Mouse (Mus musculus) heart, postnatal 0 days (tissue): ENCODE data around the gene Unkl. TPM values are rescaled to one million over a fixed set of nuclear protein-coding genes. Genes with fewer than 3 reads are reported as not detected.
A peak's percentile ranks its signal among the peaks of the same experiment; 100 is the strongest.

ENCODE experiments used
- ATAC-seq: fragments of 200-750 bp; cut with Nextera tagmentation; 2 replicates; pipeline ENCODE4 v1.8.0; 2017; ENCODE audit warnings: low read depth, moderate number of reproducible peaks, moderate library complexity; ENCODE audit not compliant: insufficient read depth
- DNase-seq: peaks from one replicate; pipeline ENCODE4 v3.0.0-alpha.2; 2016; ENCODE audit warnings: low spot score
- H3K27ac ChIP-seq: fragments of 300-500 bp; sonication (generic); 2 replicates; pipeline ENCODE4 v1.5.1; 2014; ENCODE audit warnings: low read depth, mild to moderate bottlenecking
- H3K27me3 ChIP-seq: fragments of 300-500 bp; sonication (generic); 2 replicates; pipeline ENCODE4 v1.6.1; 2014; ENCODE audit warnings: low read length, mixed read lengths; ENCODE audit not compliant: control insufficient read depth, insufficient read depth
- H3K36me3 ChIP-seq: fragments of 300-500 bp; sonication (generic); replicated peaks from 2 replicates; pipeline ENCODE4 v1.6.1; 2014; ENCODE audit warnings: low read length, mixed read lengths; ENCODE audit not compliant: control insufficient read depth, insufficient read depth
- H3K4me1 ChIP-seq: fragments of 300-500 bp; sonication (generic); 2 replicates; pipeline ENCODE4 v1.6.1; 2014; ENCODE audit warnings: antibody characterized with exemption; ENCODE audit not compliant: control insufficient read depth, insufficient read depth
- H3K4me2 ChIP-seq: fragments of 300-500 bp; sonication (generic); 2 replicates; pipeline ENCODE4 v1.6.1; 2014; ENCODE audit warnings: low read depth, mild to moderate bottlenecking, low read length, moderate library complexity
- H3K4me3 ChIP-seq: fragments of 300-500 bp; sonication (generic); 2 replicates; pipeline ENCODE4 v1.5.1; 2014; ENCODE audit warnings: low read depth, low read length
- H3K9ac ChIP-seq: fragments of 300-500 bp; sonication (generic); replicated peaks from 2 replicates; pipeline ENCODE4 v1.6.1; 2014; ENCODE audit warnings: low read depth, low read length, mixed read lengths
- H3K9me3 ChIP-seq: fragments of 300-500 bp; sonication (generic); replicated peaks from 2 replicates; pipeline ENCODE4 v1.6.1; 2016; ENCODE audit warnings: low read length; ENCODE audit not compliant: control insufficient read depth
- CTCF ChIP-seq: IDR thresholded peaks from 2 replicates; pipeline ENCODE4 v1.5.1; 2016; ENCODE audit warnings: antibody characterized with exemption, control low read depth, low read depth
- EP300 ChIP-seq: IDR thresholded peaks from 2 replicates; pipeline ENCODE4 v1.6.1; 2016; ENCODE audit warnings: antibody characterized with exemption, low read depth
- WGBS: fragments of 180-500 bp; shearing (Covaris S2); extraction: QIAGEN DNeasy Blood & Tissue Kit; methylation state at CpG from one replicate; pipeline ENCODE4 v1.1.7; 2014; 5-methylcytosine and 5-hydroxymethylcytosine counted together
- polyA plus RNA-seq: library from polyadenylated mRNA; unstranded; fragments of >200 nt; fragmentation: Nextera tagmentation; extraction: Ambion mirVana; gene quantifications from 2 replicates; pipeline ENCODE4 v1.2.1, GENCODE M21; 2015
- total RNA-seq: library from RNA; depleted of rRNA; stranded (reverse); fragments of >200 nt; gene quantifications from 2 replicates; pipeline ENCODE4 v1.2.3, GENCODE M21; 2014; ENCODE audit warnings: low replicate concordance

The Unkl gene
- total and polyA plus RNA-seq, 2 experiments from 2014 or later = 2.8 to 3.2 TPM

DNA sequence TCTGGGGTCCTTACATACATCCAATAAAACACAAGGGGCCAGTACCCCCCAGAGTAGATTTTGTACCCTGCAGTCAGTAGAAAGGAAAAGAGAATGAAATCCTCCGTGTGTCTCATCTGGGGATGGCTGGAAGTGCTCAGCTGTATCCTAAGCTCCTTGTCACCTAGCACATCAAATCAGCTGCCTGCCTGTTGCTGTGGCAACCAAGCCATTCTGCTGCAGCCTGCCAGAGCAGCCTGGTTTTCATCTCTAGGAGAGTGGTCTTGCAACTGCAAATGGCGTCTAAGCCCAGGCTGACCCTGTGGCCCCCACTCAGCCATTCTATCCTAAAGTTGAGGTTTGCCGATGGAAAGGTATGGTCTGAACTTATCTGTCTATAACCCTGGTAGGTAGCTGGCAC lies 64.4 kb downstream of the Unkl start:
- H3K27ac ChIP-seq = no peak overlapping the region
- H3K9ac ChIP-seq = no peak overlapping the region
- no peaks in the 10 kb centered on the region for H3K9me3 ChIP-seq
- no peak for TF ChIP-seq EP300
- no peak for TF ChIP-seq CTCF
- H3K4me3 ChIP-seq = no peak overlapping the region
- peaks cover 5% of the 10 kb centered on the region; the same call in 1 of the 2 replicates for H3K4me1 ChIP-seq
- DNase-seq (no peak), ATAC-seq (no peak)
- H3K27me3 ChIP-seq = peaks cover 25% of the 10 kb centered on the region
- WGBS = 41% methylated on average over 3 of the region's 3 CpGs
- no peaks in the 10 kb centered on the region for H3K36me3 ChIP-seq
- no peak overlapping the region for H3K4me2 ChIP-seq

DNA sequence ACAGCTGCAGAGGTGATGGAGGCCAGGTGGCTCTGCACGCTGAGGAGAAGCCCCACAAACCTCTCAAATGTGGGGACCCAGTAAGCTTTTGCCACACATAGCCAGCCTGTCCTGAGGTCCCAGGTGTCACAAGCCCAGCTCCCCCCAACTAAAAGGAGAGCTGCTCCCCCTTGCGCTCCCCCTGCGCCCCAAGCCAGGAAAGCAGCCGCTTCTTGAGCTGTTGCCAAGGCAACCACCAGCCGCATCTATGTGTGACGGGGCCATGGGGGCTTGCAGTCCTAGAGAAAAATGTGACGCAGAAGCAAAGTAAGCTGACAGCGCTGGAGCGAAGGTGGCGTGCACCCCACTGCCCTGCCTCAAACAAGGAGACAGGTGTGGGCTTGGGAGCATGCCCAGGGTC lies 65.6 kb downstream of the Unkl start:
- Histone ChIP-seq H3K4me2 (no peak overlapping the region), H3K27ac (no peak overlapping the region), H3K27me3 (peaks cover 25% of the 10 kb centered on the region), H3K9me3 (no peaks in the 10 kb centered on the region), H3K4me3 (no peak overlapping the region), H3K9ac (no peak overlapping the region), H3K4me1 (peaks cover 5% of the 10 kb centered on the region; the same call in 1 of the 2 replicates), H3K36me3 (0 out of 2 replicates have a peak, but pooled peaks cover 7% of the 10 kb centered on the region)
- DNase-seq = no peak
- 30% methylated on average over 10 of the region's 10 CpGs for WGBS
- ATAC-seq = no peak
- TF ChIP-seq EP300 (no peak), CTCF (no peak)

- 63% methylated on average over 2 of the region's 2 CpGs for WGBS
- Histone ChIP-seq H3K27me3 (peaks cover 25% of the 10 kb centered on the region), H3K9me3 (no peaks in the 10 kb centered on the region), H3K27ac (no peak overlapping the region), H3K4me3 (no peak overlapping the region), H3K9ac (no peak overlapping the region), H3K36me3 (peaks cover 9% of the 10 kb centered on the region; the same call in 1 of the 2 replicates), H3K4me2 (no peak overlapping the region), H3K4me1 (peaks cover 5% of the 10 kb centered on the region; the same call in 1 of the 2 replicates)
- no peak for DNase-seq
- no peak for ATAC-seq
- no peak for TF ChIP-seq EP300
- TF ChIP-seq CTCF = no peak
Observed at GRCm38 (mm10) chr17:25255110-25255509, 66.9 kb downstream of the Unkl start.

DNA sequence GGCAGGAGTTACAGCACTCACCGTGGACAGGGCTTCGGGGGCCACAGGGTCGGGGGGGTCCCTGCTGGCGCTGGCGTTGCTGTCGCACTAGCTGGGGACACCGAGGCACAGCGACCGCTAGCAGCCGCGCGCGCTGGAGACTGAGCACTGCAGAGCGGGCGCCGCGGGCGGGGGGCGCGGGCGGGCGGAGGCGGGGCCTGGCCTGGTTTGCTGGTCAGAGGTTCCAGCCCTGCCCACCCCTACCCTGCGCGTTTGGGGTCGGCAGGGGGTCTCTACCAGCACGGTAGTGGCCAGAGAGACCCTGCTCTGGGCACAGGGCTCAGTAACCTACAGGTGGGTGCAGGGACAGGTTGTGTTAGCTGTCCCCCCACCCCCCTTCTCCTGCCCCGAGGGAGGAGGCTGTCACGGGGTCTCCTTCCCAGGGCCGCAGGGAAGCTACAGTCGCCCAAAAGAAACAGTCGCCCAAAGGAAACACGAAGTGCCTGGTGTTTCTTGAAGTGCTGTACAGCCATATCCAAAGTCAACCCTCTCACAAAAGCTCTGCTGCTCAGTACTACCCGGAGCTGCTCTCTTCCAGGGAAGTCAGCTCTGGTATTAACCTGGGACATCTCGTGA lies 68.0 kb downstream of the Unkl start, which contains the start of gene Baiap3:
Baiap3 (minus strand) TSS at position 225 of the 615 bp plus-strand sequence.
- WGBS = 5% methylated on average over 35 of the region's 35 CpGs

DNA sequence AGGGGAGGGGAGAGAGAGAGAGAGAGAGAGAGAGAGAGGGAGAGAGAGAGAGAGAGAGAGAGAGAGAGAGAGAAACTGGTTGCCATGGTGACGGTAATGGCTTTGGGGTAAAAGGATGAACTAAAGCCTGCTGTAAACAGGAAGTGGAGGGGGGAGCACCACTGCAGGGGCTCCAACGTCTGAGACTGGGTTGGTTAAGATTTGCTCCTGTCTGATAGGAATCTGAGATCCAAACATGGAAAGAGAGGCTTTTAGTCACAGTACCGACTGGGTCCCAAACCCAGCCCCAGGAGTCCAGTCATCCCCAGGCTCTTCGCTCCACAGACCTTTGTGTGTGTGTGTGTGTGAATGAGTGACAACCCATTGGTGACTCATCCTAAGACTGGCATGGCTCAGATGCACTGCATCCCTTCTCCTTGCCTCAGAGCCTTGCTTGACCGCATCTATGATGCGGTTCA lies 69.6 kb downstream of the Unkl start:
- Histone ChIP-seq H3K9me3 (no peaks in the 10 kb centered on the region), H3K4me1 (peaks cover 5% of the 10 kb centered on the region; the same call in 1 of the 2 replicates), H3K36me3 (peaks cover 18% of the 10 kb centered on the region), H3K27me3 (peaks cover 25% of the 10 kb centered on the region), H3K4me2 (no peak overlapping the region), H3K27ac (peak overlapping the region; percentile 7; the same call in 1 of the 2 replicates), H3K9ac (no peak overlapping the region), H3K4me3 (no peak overlapping the region)
- DNase-seq = no peak
- WGBS = 52% methylated on average over 6 of the region's 6 CpGs
- no peak for TF ChIP-seq CTCF
- no peak for TF ChIP-seq EP300
- no peak for ATAC-seq

More for the DNA sequence above, 68.0 kb downstream of the Unkl start, which contains the start of gene Baiap3:
- peaks cover 12% of the 10 kb centered on the region; the same call in 1 of the 2 replicates for H3K36me3 ChIP-seq
- no peak within 1 kb of the TSS for H3K27ac ChIP-seq
- peak within 1 kb of the TSS; percentile 59 for H3K4me2 ChIP-seq
- peak within 1 kb of the TSS; percentile 35 for H3K4me3 ChIP-seq
- TF ChIP-seq CTCF (no peak), EP300 (no peak)
- peaks cover 25% of the 10 kb centered on the region for H3K27me3 ChIP-seq
- no peaks in the 10 kb centered on the region for H3K9me3 ChIP-seq
- peaks cover 5% of the 10 kb centered on the region; the same call in 1 of the 2 replicates for H3K4me1 ChIP-seq
- H3K9ac ChIP-seq = no peak within 1 kb of the TSS; the same call in 1 of the 2 replicates
- DNase-seq (no peak), ATAC-seq (peak; percentile 36; the same call in 1 of the 2 replicates)
